Mouse (Mus musculus) liver, embryonic 14.5 days (tissue): ENCODE measurements around the gene Gm20795.
"Not testable (repeated sequence)": the region's sequence is repeated elsewhere in the genome, so short reads cannot be mapped to it uniquely, and the experiment has no call there.

Source experiments
- CTCF ChIP-seq: IDR thresholded peaks from 2 replicates; pipeline ENCODE4 v1.5.1; 2016; ENCODE audit warnings: antibody characterized with exemption, low read depth, control low read depth
- EP300 ChIP-seq: IDR thresholded peaks from 2 replicates; pipeline ENCODE4 v1.6.1; 2016; ENCODE audit warnings: antibody characterized with exemption, low read depth

GRCm38 (mm10) chrY:40775665-40776064 is 29.0 kb upstream of the Gm20795 start, which contains the start of gene Gm21797:
- TF ChIP-seq CTCF, EP300: not testable (repeated sequence)
